Mouse (Mus musculus) megakaryocyte, adult 5-6 weeks (primary cell): ENCODE results near the gene Hdgf. TPM values are rescaled to one million over a fixed set of nuclear protein-coding genes. Genes with fewer than 3 reads are reported as not detected.
A peak's percentile ranks its signal among the peaks of the same experiment; 100 is the strongest.
"Not testable (repeated sequence)": the region's sequence is repeated elsewhere in the genome, so short reads cannot be mapped to it uniquely, and the experiment has no call there.

Source experiments
- ATAC-seq: 2 replicates; pipeline ENCODE4 v1.8.0; 2016; ENCODE audit warnings: mild to moderate bottlenecking, inconsistent platforms; ENCODE audit not compliant: poor library complexity, severe bottlenecking
- total RNA-seq, 2 experiments: library from RNA; stranded (forward) in 1 of 2; stranded (reverse) in 1 of 2; fragments of 153-499, 151-499 nt in 1 of 2; fragments of 221-1000, 200-1000 nt in 1 of 2; gene quantifications; 2 replicates each; pipeline versions ENCODE4 v1.2.3 to v1.2.4; 2015 to 2017

Hdgf gene
- 131 and 154 TPM in 2 replicates for total RNA-seq (2015)
- total RNA-seq (2017): 217 and 229 TPM in 2 replicates

DNA sequence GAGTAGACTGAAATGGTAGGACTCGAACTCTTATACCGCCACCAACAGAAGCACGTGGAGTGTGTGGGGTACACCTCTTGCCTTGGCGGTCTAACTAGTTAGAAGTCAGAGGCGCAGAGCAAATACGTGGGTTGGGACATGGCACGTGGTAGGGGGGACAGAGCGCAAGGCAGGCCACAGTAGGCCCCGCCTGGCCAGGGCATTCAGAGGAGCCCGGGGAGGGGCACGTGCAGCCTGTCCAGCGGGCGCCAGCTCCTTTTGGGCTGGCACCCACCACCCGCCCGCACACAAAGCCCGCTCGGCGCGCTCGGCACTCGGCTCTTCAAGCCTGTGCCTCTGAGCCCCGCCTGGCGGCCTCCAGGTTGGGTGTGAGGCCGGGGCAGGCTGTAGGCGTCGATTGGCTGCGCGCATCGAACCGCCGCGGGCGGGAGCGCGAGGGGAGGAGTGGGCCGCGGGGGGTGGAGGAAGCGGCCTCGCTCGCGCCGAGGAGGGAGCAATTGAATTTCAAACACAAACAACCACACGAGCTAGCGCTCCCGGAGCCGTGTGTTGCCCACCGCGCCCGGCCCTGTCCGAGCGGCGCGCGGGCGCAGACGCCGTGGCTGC, at the start of gene Hdgf:
TSS of gene Hdgf (plus strand) at position 442 of the 606 bp plus-strand sequence.
- peak; percentile 88 for ATAC-seq

DNA sequence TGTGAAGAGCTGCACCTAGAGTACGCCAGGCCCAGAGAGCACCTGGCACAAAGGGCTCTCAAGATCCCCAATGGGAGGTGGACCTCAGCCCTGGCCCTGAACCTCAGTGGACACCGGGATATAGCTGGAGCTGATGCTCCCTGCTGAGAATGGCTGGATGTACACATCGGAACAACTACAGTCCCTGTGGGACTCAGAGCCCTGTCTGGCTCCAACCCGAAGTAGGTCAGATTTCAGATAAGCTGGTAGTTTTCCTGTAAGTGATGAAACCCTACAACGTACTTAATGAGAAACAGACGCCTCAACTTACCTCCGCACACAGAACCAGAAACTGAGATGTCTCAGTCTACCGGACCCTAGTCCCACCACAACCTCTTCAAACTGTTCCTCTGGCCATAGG, 48.5 kb upstream of the Hdgf start:
- no peak for ATAC-seq

DNA sequence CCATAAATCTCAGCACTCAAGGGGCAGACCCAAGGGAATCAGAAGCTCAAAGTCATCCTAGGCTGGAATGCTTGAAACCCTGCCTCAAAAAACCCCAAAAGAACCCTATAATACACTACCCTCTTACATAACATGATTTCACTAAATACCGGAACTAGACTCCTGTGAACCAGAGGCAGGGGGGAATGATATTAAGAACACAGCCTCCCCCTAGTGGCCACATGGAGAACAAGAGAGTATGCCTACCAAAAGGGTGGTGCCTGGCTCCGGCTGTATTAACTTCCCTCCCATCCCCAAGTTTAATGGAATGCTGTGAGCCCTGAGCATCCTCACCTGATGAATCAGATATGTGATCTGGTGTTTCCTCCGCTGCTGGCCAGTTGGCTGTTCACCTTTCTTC, 46.3 kb upstream of the Hdgf start:
- ATAC-seq: peak; percentile 95

DNA sequence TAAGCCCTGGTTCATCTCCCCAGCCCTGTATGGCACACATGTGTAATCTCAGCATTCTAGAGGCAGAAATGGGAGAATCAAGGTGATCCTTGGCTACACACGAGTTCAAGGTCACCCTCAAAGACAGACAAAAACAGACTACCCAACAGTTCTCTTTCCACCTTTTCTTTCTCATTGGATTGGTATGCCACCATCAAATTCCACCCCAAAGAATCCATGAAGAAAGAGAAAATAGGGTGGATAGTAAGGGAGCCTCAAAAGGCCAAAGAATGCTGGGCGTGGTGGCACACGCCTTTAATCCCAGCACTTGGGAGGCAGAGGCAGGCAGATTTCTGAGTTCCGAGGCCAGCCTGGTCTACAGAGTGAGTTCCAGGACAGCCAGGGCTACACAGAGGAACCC, 42.0 kb upstream of the Hdgf start:
- ATAC-seq: not testable (repeated sequence)

DNA sequence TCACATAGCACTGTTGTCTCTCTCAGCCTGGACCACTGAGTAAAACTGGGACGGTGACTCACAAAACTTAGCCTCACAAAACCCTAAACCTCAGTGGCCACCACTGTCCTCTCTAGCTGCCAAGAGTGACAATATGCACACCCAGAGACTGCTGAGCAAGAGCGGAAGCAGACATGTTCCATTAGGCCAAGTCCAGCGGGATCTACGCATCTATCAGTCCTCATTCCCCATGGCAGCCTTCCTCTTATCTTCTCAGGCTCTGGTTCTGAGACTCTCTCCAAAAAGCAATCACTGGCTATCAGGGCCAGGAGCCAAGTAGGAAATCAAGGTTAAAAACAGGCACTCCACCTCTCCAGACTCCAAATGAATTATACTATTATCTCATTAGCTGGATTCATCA, 28.4 kb upstream of the Hdgf start:
- no peak for ATAC-seq

DNA sequence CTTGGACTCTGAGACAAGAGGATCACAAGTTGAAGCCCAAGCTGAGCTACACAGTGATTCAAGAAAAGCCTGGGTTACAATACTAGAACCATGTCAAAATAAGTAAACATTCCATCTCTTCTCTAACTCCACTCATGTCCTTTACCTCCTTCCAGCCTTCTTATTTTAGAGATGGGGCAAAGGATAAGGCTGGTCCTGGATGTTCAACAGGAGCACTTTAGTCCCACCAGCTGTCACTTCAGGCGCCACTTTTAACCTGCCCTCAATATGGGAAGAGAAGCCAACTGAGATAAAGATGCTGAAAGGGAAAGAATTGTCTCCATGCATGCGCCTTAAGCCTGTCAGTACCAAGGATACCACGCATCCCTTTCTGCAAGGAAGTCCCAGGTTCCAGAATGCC, 21.8 kb upstream of the Hdgf start:
- no peak for ATAC-seq

DNA sequence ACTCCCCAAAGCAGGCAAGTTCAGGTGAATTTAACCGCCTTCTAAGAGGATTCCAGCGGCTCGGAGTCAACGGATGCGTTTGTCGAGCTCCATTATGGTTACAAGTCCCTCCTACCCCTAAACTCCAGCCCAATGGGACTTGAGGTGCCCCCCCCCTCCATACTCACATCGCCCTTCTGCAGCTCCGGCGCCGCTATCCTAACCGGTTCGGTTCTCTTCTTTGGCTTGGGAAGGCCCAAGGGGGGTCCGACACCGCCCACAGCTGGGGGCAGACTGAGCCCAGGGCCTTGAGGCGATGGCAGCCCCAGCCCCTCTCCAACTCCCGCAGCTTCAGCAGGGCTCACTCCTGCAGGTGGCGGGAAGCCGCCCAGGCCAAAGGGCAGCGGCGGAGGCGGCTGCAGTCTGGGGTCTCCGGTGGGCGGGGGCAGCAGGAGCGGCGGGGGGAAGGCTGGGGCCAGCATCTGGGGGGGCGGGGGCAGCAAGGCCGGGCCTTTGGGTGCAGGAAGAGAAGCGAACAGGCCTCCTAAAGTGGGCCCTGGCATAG, 21.3 kb upstream of the Hdgf start:
- ATAC-seq: no peak

DNA sequence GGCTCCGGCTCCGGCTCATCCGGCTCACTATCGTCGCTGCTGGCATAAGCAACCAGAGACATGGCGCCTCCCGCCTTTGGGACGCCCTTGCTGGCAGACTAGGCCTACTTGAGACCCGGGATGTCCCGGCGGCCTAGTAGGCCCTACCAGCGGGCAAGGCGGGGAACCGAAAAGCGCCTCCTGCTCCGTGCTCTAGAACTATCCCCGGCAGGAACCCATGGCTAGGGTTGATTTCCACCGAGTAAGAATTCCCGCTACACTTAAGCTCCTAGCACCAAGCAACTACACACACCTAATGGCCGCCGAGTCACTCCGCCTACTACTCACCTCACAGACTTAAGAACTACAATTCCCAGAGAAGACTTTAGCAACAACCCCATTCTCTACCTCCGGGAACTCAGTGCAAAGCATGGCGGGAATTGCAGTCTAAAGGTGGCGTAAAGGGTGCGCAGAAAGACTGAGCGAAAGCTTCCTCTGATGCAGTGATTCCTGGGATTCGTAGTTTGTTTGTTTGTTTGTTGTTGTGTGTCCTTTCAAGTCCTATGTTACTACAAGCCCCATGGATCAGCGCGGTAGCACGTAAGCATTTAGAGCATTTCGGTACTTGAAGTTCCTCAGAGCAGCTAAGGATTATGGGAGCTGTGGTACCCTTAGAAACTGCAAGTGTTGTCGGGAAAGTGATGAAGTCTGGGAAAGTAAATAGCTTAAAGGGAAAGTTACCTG, 20.7 kb upstream of the Hdgf start, which contains the start of gene Prcc:
TSS of gene Prcc (minus strand) at position 328 of the 723 bp plus-strand sequence.
- ATAC-seq: peak; percentile 95

DNA sequence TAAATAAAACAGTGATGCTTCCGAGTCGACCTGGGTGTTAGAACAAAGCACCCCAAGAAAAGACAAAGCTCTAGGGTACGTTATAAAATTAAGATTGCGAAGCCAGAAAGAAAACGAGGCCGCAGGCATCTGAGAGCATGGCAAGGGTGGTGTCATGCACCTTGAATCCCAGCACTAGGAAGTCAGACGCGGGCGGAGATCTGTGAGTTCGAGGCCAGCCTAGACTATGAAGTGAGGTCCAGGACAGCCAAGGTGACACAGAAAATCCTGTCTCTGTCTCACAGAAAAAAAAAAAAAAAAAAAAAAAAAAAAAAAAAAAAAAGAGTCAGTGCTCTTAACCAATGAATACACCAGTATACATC, 20.1 kb upstream of the Hdgf start:
- ATAC-seq: peak; percentile 23

DNA sequence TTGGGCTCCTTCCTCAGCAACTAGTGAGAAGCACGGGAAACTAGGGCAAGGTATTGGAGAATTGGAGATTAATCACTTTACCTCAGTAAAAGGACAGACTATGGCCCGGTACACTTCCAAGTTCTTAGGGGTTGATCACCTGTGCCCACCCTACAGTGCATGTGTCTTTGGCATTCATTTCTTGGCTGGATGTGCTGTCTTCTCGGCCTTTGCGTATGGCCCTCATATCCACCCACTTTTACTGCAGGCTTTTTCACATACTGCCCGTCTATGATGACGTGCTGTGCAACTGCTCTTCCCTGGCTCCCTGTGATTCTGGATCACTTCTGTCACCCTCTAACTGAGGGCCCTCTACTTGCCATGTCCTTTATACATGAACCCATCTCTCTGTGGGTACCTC, 19.7 kb upstream of the Hdgf start:
- ATAC-seq: no peak

DNA sequence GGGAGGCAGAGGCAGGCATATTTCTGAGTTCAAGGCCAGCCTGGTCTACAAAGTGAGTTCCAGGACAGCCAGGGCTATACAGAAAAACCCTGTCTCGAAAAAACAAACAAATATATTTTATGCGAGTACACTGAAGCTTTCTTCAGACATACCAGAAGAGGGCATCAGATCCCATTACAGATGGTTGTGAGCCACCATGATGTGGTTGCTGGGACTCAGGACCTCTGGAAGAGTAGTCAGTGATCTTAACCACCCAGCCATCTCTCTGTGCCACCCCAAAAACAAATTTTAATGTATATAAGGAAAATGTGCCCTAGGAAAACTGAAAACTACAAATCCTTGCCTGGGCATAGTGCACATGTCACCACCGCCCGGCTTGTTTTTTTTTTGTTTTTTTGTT, 18.7 kb upstream of the Hdgf start:
- ATAC-seq: not testable (repeated sequence)

DNA sequence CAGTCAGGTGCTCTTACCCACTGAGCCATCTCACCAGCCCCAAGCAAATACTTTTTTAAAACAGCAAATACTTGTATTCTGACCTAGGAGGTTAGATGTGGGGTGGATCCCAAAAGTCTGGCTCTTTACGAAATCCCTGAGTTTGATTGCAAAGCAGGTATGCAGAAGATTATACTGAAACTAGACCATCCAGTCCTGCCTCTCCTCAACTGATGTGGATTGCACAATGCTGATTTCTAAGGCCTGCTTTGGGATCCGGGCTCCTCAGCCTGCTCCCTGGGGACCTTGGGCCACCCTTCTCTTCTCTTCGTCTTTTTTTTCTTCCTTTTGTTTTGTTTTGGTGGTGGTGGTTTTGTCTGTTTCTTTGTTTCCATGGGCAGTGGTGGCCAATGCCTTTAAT, 14.6 kb upstream of the Hdgf start:
- no peak for ATAC-seq

DNA sequence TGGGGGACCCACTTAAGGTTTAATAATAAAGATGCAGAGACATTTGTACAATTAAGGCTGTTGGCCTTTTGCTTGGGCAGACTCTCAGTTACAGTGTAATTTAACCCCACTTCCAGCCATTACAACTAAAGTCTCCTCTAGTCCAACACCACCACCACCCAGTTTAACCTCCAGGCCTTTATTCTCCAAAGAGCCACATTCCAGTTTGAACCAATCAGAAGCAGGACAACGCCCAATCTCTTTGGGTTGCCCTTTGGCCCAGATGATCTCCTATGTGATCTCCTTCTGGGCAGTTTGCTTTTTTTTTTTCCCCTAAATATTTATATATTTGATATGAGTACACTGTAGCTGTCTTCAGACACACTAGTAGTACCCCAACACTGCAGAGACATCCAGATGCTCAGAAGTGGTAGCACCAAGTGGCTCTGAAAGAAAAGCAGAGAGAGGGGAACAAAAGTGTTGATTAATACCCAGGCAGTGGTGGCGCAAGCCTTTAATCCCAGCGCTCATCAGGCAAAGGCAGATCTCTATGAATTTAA, 12.7 kb upstream of the Hdgf start:
- no peak for ATAC-seq

DNA sequence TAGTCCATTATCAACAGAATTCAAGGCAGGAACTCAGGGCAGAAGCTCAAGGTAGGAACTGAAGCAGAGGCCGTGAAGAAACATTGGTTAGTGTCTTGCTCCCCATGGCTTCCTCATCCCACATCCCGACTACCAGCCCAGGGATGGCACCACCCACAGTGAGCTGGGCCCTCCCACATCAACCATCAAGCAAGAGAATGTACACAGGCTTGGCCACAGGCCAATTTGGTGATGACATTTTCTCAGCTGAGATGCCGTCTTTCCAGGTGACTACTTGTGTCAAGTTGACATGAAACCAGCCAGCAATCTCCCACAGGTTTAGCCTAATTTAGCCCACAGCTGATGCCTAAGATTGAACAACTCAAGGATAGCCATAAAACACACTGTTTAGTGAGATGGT, 6.9 kb upstream of the Hdgf start:
- no peak for ATAC-seq

DNA sequence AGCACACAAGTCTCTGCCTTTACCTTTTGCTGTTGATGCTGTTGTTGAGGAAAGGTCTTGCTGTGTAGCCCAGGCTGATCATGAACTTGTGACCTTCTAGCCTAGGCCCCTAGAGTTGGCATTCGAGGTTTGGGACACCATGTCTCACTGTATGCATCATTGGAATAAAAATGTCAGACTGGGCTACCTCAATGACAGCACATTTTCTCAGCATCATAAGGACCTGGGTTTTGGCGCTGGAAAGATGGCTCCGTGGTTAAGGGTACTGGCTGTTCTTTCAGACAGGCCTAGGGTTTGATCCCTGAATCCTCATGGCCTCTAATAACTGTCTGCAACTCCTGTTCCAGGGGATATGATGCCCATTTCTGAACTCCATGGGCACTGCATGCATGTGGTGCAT, 6.3 kb upstream of the Hdgf start:
- no peak for ATAC-seq

DNA sequence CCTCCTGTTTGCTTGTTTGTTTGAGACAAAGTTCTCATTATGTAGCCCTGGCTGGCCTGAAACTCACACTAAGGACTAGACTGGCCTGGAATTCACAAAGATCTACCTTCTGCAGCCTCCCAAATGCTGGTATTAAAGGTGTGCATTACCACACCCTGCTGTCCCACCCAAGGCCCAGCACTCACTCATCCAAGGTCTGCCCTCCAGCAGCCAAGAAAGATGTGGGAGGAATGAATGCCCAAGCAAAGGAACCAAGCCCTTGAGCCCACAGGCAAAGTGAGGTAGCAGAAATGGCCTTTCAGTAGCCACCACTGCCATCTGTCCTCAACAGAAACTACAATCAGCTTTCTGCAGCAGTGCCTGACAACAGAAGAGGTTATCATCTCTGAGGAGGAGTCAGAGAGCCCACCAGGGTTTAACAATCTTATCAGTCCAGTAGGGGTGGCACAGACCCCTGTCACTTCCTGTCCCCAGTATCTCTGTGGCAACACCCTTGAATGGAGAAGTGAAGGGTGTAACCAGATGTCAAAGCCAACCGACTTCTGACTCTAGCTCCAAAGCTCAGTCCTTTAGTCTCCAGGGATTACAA, 5.0 kb upstream of the Hdgf start:
- ATAC-seq: peak; percentile 79

DNA sequence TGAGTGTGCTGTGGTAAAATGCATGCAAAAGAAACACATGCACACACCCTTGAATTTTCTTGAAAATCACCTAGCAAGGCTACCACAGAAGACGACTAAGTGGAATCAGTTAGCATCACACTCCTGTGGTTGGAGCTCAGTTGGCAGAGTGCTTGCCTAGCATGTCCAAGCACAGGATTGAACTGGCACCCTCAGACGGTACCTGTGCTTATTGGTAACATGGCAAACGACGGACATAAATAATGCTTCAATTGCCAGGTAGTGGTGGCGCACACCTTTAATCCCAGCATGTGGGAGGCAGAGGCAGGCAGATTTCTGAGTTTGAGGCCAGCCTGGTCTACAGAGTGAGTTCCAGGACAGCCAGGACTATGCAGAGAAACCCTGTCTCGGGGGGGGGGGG, 4.2 kb upstream of the Hdgf start:
- not testable (repeated sequence) for ATAC-seq

DNA sequence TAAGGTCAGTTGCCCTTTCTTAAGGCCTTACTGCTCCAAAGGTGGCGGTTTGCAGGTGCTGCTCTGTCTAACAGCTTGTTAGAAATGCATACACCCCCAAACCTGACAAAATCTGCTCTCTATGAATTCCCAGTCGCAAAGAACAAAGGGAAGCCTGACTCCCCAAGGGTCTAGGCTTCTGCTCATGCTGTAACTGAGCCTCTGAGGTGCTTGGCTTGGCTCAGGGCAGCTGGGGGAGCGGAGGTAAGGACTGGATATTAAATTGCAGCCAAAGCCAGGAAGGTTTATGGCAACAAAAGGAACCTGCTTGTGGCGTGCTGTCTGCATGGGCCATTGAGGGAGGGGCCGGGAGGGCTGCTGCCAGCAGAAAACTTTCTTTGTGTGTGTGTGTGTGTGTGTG, 2.3 kb upstream of the Hdgf start:
- ATAC-seq: no peak

DNA sequence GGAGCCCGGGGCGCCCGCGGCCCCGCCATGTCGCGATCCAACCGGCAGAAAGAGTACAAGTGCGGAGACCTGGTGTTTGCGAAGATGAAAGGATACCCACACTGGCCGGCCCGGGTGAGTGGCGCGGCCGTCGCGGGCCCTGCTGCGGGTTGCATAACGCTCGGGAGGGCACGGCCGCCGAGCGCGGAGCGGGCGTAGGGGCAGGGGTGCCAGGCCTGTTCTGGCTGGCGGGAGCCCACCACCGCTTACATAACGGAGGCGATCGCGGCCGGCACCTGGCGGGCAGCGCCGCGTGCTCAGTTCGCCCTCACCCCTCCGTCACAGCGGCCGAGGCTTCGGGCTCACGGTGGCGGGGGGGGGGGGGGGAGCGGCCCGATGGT, 470 bp downstream of the Hdgf start:
- ATAC-seq: peak; percentile 6; the same call in 1 of the 2 replicates

DNA sequence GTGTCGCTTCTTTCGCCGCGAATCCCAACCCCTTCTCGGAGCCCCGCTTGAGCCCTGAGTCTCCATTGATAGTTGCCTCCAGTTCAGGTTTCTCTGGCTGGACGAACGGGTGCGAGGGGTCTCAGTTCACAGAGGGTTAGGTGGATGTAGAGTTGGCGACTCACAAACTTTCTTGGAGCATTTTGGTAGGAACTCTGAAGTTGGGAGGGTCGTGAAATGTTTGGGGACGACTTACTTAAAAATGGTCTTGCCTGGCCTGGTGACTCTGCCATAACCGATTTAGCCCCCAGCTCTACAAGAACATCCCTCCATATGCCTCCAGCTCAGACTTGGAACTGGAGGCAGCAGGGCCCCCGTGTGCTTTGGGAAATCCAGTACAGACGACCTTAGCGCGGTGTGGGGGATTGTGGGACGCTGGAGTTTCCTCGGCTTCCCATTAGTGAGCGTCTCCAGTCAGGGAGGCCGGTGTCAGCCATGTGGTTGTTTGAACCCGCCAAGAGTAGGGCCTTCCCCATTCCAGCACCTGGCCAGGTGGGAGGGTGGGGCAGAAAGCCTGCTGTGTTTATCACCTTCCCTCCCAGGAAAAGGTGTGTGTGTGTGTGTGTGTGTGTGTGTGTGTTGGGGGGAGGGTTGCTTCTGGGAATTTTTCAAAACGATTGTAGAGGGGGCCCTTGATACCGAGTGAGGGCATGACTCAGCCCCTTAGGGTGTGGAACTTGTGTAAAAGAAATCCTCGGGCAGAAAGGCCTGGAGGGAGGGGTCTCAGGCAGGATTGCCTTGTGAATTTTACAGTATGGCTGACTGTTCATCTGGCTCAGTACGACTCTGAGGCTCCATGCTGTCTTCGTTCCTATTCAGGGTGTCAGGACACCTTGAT, 1.1 kb downstream of the Hdgf start:
- ATAC-seq: no peak

DNA sequence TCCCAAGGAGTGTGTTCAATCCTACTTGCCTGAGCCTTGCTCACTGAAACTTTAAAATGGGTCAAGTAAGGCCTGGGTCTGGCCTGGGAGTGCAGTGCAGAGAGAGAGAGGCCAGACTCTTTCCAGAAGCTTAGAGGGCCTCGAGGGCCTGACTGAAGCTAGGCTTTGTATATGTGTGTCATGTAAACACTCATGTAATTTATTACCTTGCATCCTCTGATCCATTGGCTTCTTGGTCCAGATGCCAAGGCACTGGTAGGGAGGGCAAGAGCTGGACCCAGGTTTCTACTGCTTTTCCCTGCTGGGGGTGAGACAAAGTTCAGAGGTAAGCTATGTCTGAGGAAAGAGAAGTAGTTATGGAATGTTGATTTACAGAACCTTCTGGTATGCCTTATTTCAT, 1.8 kb downstream of the Hdgf start:
- no peak for ATAC-seq
